Mouse (Mus musculus) hindbrain, embryonic 14.5 days (tissue): ENCODE measurements around the gene Pafah1b2. TPM values are rescaled to one million over a fixed set of nuclear protein-coding genes. Genes with fewer than 3 reads are reported as not detected.

Experiments used
- ATAC-seq: fragments of 200-750 bp; cut with Nextera tagmentation; 2 replicates; pipeline ENCODE4 v1.8.0; 2017; ENCODE audit warnings: moderate number of reproducible peaks, mild to moderate bottlenecking, moderate TSS enrichment, moderate library complexity; ENCODE audit not compliant: low FRiP score
- DNase-seq: peaks from one replicate; pipeline ENCODE4 v3.0.0-alpha.2; 2015; ENCODE audit warnings: low spot score
- H3K27ac ChIP-seq: fragments of 300-500 bp; sonication (generic); 2 replicates; pipeline ENCODE4 v1.5.1; 2014; ENCODE audit warnings: mild to moderate bottlenecking, moderate library complexity
- H3K27me3 ChIP-seq: fragments of 300-500 bp; sonication (generic); 2 replicates; pipeline ENCODE4 v1.6.1; 2014; ENCODE audit warnings: mild to moderate bottlenecking, low read length, mixed read lengths; ENCODE audit not compliant: control insufficient read depth, insufficient read depth
- H3K36me3 ChIP-seq: fragments of 300-500 bp; sonication (generic); replicated peaks from 2 replicates; pipeline ENCODE4 v1.6.1; 2014; ENCODE audit not compliant: control insufficient read depth, insufficient read depth
- H3K4me1 ChIP-seq: fragments of 300-500 bp; sonication (generic); replicated peaks from 2 replicates; pipeline ENCODE4 v1.6.1; 2014; ENCODE audit warnings: antibody characterized with exemption, low read length, mixed read lengths; ENCODE audit not compliant: control insufficient read depth, insufficient read depth
- H3K4me2 ChIP-seq: fragments of 300-500 bp; sonication (generic); replicated peaks from 2 replicates; pipeline ENCODE4 v1.6.1; 2014; ENCODE audit warnings: mild to moderate bottlenecking, moderate library complexity
- H3K4me3 ChIP-seq: fragments of 300-500 bp; sonication (generic); replicated peaks from 2 replicates; pipeline ENCODE4 v1.5.1; 2014; ENCODE audit warnings: mild to moderate bottlenecking, low read length
- H3K9ac ChIP-seq: fragments of 300-500 bp; sonication (generic); 2 replicates; pipeline ENCODE4 v1.6.1; 2014
- H3K9me3 ChIP-seq: fragments of 300-500 bp; sonication (generic); 2 replicates; pipeline ENCODE4 v1.6.1; 2016; ENCODE audit warnings: low read length; ENCODE audit not compliant: control insufficient read depth
- WGBS: fragments of 180-500 bp; shearing (Covaris S2); extraction: QIAGEN DNeasy Blood & Tissue Kit; methylation state at CpG from one replicate; pipeline ENCODE4 v1.1.7; 2014; 5-methylcytosine and 5-hydroxymethylcytosine counted together
- polyA plus RNA-seq: library from polyadenylated mRNA; unstranded; fragments of >200 nt; fragmentation: Nextera tagmentation; extraction: Ambion mirVana; gene quantifications from 2 replicates; pipeline ENCODE4 v1.2.1, GENCODE M21; 2014

The Pafah1b2 gene
- polyA plus RNA-seq, 1 experiment from 2014 or later = 289 TPM

GRCm38 (mm10) chr9:46015081-46015551 is 2.6 kb upstream of the Pafah1b2 start:
- peak overlapping the region; percentile 62 for H3K4me2 ChIP-seq
- 0 out of 2 replicates have a peak, but pooled peaks cover 4% of the 10 kb centered on the region for H3K36me3 ChIP-seq
- 0 out of 2 replicates have a peak overlapping the region, but pooled peaks have one; percentile 17 for H3K9ac ChIP-seq
- no peak overlapping the region for H3K27ac ChIP-seq
- H3K4me3 ChIP-seq = 0 out of 2 replicates have a peak overlapping the region, but pooled peaks have one; percentile 95
- H3K27me3 ChIP-seq = no peaks in the 10 kb centered on the region
- 39% methylated on average over 8 of the region's 8 CpGs for WGBS
- ATAC-seq = no peak
- no peak for DNase-seq
- H3K4me1 ChIP-seq = peaks cover 41% of the 10 kb centered on the region
- H3K9me3 ChIP-seq = no peaks in the 10 kb centered on the region

- Histone ChIP-seq H3K27ac (no peak overlapping the region), H3K4me1 (peaks cover 41% of the 10 kb centered on the region), H3K27me3 (no peaks in the 10 kb centered on the region), H3K9ac (peak overlapping the region; percentile 39), H3K4me3 (peak overlapping the region; percentile 95), H3K9me3 (no peaks in the 10 kb centered on the region), H3K36me3 (0 out of 2 replicates have a peak, but pooled peaks cover 4% of the 10 kb centered on the region), H3K4me2 (peak overlapping the region; percentile 62)
- no peak for DNase-seq
- no peak for ATAC-seq
- 4% methylated on average over 10 of the region's 10 CpGs for WGBS
These were observed 1.8 kb upstream of the Pafah1b2 start for GRCm38 (mm10) chr9:46014251-46014681.

DNA sequence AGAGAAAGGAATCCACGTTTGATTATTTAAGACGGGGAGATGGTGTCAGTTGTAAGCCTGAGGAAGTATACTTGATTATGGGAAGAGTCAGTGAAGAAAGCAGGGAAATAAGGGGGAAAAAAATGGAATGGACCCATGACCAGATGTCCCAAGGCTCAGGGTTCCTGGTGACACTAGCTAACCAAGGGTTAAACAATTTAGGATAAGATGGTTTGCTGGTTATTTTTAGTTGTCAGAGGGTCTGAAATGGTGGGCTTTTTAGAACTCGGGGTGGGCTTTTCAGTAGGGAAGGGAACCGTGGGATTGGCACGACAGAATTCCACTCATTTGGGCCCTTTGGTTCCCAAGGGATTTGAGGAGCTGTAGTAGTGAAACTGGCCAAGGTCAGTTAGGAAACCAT is 1.1 kb upstream of the Pafah1b2 start:
- H3K4me1 ChIP-seq = peaks cover 41% of the 10 kb centered on the region
- ATAC-seq (no peak), DNase-seq (peak; percentile 31)
- H3K27me3 ChIP-seq = no peaks in the 10 kb centered on the region
- H3K27ac ChIP-seq = peak overlapping the region; percentile 92
- 1% methylated on average over 5 of the region's 5 CpGs for WGBS
- no peaks in the 10 kb centered on the region for H3K36me3 ChIP-seq
- peak overlapping the region; percentile 95 for H3K4me3 ChIP-seq
- peak overlapping the region; percentile 62 for H3K4me2 ChIP-seq
- peak overlapping the region; percentile 98 for H3K9ac ChIP-seq
- H3K9me3 ChIP-seq = no peaks in the 10 kb centered on the region

GRCm38 (mm10) chr9:46013009-46013586 is 608 bp upstream of the Pafah1b2 start:
- Histone ChIP-seq H3K27me3 (no peaks in the 10 kb centered on the region), H3K4me3 (peak overlapping the region; percentile 95), H3K9me3 (no peaks in the 10 kb centered on the region), H3K9ac (peak overlapping the region; percentile 98), H3K27ac (peak overlapping the region; percentile 92), H3K4me2 (peak overlapping the region; percentile 62), H3K36me3 (no peaks in the 10 kb centered on the region), H3K4me1 (peaks cover 41% of the 10 kb centered on the region)
- no peak for DNase-seq
- ATAC-seq = peak; percentile 68
- under 1% methylated on average over 42 of the region's 46 CpGs for WGBS

- DNase-seq = no peak
- 55% methylated on average over 3 of the region's 3 CpGs for WGBS
- no peak for ATAC-seq
- no peak overlapping the region for H3K27ac ChIP-seq
- no peaks in the 10 kb centered on the region for H3K36me3 ChIP-seq
- no peak overlapping the region for H3K9ac ChIP-seq
- no peaks in the 10 kb centered on the region for H3K27me3 ChIP-seq
- H3K9me3 ChIP-seq = no peaks in the 10 kb centered on the region
- H3K4me3 ChIP-seq = no peak overlapping the region
- peak overlapping the region; percentile 62; the same call in 1 of the 2 replicates for H3K4me2 ChIP-seq
- H3K4me1 ChIP-seq = peaks cover 38% of the 10 kb centered on the region
These were observed 1.2 kb downstream of the Pafah1b2 start for GRCm38 (mm10) chr9:46011094-46011970.

DNA sequence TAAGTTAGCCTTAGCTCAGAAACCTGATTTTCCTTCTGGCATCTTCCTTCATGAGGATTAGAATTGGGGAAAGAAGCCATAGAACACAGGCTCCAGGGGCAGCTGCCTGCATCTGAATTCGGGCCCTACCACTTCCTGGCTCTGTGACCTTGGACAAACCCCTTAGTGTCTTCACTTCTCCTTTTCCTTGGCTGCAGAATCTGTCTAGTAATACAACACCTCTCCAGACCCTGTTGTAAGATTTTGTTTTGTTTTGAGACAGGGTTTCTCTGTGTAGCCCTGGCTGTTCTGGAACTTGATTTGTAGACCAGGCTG is 2.9 kb downstream of the Pafah1b2 start:
- Histone ChIP-seq H3K36me3 (no peaks in the 10 kb centered on the region), H3K4me1 (peaks cover 21% of the 10 kb centered on the region), H3K4me2 (no peak overlapping the region), H3K27me3 (no peaks in the 10 kb centered on the region), H3K27ac (no peak overlapping the region), H3K9me3 (no peaks in the 10 kb centered on the region), H3K9ac (no peak overlapping the region), H3K4me3 (no peak overlapping the region)
- DNase-seq (no peak), ATAC-seq (no peak)
- WGBS = 83% methylated on average over 1 of the region's 1 CpGs

DNA sequence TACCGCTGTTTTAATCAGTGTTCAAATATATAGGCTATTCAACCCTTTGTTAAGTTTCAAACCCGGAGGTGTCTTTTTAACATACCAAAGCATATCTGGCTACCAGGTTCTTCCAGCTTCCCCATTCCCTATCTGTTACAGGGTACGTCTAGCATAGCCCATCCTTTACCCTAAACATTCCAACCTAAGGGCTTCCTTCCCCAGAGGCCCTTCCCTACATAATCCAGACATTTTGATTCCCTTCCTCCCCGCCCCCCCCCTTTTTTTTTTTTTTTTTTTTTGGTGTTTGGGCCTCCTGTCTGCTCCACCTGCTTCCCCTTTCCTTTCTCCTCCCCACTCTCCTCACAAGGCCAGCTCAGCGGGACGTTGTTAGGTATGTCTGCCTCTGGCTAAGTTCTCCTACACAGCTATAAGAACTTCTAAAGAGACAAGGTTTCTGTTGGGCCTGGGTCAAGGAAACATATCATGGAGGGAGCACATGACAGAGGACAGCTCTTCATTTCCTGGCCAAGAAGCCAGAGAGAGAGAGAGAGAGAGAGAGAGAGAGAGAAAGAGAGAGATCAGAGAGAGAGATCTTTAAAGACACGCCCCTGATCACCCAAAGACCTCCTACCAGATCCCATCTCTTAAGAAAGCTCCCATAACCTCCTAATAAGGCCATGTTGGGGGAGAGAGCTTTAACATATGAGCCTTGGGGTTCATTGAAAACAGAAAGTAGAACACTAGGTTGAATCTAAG is 3.4 kb downstream of the Pafah1b2 start:
- no peak overlapping the region for H3K9ac ChIP-seq
- DNase-seq (no peak), ATAC-seq (no peak)
- no peaks in the 10 kb centered on the region for H3K27me3 ChIP-seq
- H3K4me3 ChIP-seq = no peak overlapping the region
- 70% methylated on average over 7 of the region's 7 CpGs for WGBS
- H3K4me1 ChIP-seq = peaks cover 16% of the 10 kb centered on the region
- H3K9me3 ChIP-seq = no peaks in the 10 kb centered on the region
- no peaks in the 10 kb centered on the region for H3K36me3 ChIP-seq
- H3K27ac ChIP-seq = no peak overlapping the region
- H3K4me2 ChIP-seq = no peak overlapping the region

GRCm38 (mm10) chr9:46006224-46006623 is 6.3 kb downstream of the Pafah1b2 start:
- Histone ChIP-seq H3K4me1 (peaks cover under 1% of the 10 kb centered on the region; the same call in 1 of the 2 replicates), H3K4me3 (no peak overlapping the region), H3K27ac (no peak overlapping the region), H3K4me2 (no peak overlapping the region), H3K36me3 (no peaks in the 10 kb centered on the region), H3K9ac (no peak overlapping the region), H3K9me3 (no peaks in the 10 kb centered on the region), H3K27me3 (no peaks in the 10 kb centered on the region)
- no peak for ATAC-seq
- no peak for DNase-seq
- 64% methylated on average over 5 of the region's 5 CpGs for WGBS

GRCm38 (mm10) chr9:46004529-46004928 is 8.0 kb downstream of the Pafah1b2 start:
- no peak for DNase-seq
- no peak overlapping the region for H3K9ac ChIP-seq
- H3K27ac ChIP-seq = no peak overlapping the region
- no peak overlapping the region for H3K4me2 ChIP-seq
- H3K36me3 ChIP-seq = no peaks in the 10 kb centered on the region
- no peak overlapping the region for H3K4me3 ChIP-seq
- no peaks in the 10 kb centered on the region for H3K27me3 ChIP-seq
- no peaks in the 10 kb centered on the region for H3K9me3 ChIP-seq
- H3K4me1 ChIP-seq = no peaks in the 10 kb centered on the region
- no peak for ATAC-seq
- WGBS = 64% methylated on average over 3 of the region's 3 CpGs
